Mouse (Mus musculus) left cerebral cortex, adult 11 months (tissue): Measurements from ENCODE around the gene Mmel1.
A peak's percentile ranks its signal among the peaks of the same experiment; 100 is the strongest.

Source experiments
- DNase-seq: peaks from one replicate; pipeline ENCODE4 v3.0.0; 2022; ENCODE audit warnings: low spot score

Mmel1 gene

GRCm38 (mm10) chr4:154869440-154869839 lies at the start of gene Mmel1:
Mmel1 (plus strand) TSS chr4:154869585.
- no peak for DNase-seq

- peak; percentile 27 for DNase-seq
These were observed 43.7 kb upstream of the Mmel1 start for GRCm38 (mm10) chr4:154825662-154826061.

- DNase-seq: no peak
These were observed 43.2 kb upstream of the Mmel1 start for GRCm38 (mm10) chr4:154826224-154826623.

GRCm38 (mm10) chr4:154827181-154827580 lies 42.2 kb upstream of the Mmel1 start:
- no peak for DNase-seq

GRCm38 (mm10) chr4:154827861-154828610 lies 41.3 kb upstream of the Mmel1 start:
- no peak for DNase-seq

GRCm38 (mm10) chr4:154831915-154832573 lies 37.3 kb upstream of the Mmel1 start:
- DNase-seq: no peak

GRCm38 (mm10) chr4:154836183-154836915 lies 33.0 kb upstream of the Mmel1 start:
- DNase-seq: no peak

- no peak for DNase-seq
These were observed 32.2 kb upstream of the Mmel1 start, which contains the start of gene Ttc34 for GRCm38 (mm10) chr4:154837170-154837569. Ttc34 (plus strand) TSS chr4:154837459.

- DNase-seq: no peak
These were observed 30.6 kb upstream of the Mmel1 start for GRCm38 (mm10) chr4:154838741-154839140.

- no peak for DNase-seq
These were observed 30.0 kb upstream of the Mmel1 start for GRCm38 (mm10) chr4:154839406-154839805.

GRCm38 (mm10) chr4:154852696-154853095 lies 16.7 kb upstream of the Mmel1 start:
- DNase-seq: no peak

GRCm38 (mm10) chr4:154853881-154854280 lies 15.5 kb upstream of the Mmel1 start:
- no peak for DNase-seq

GRCm38 (mm10) chr4:154854676-154855345 lies 14.6 kb upstream of the Mmel1 start:
- no peak for DNase-seq

- DNase-seq: peak; percentile 88
These were observed 13.5 kb upstream of the Mmel1 start for GRCm38 (mm10) chr4:154855721-154856479.

- DNase-seq: no peak
These were observed 12.9 kb upstream of the Mmel1 start for GRCm38 (mm10) chr4:154856480-154856837.

- no peak for DNase-seq
These were observed 12.5 kb upstream of the Mmel1 start for GRCm38 (mm10) chr4:154856882-154857281.

- DNase-seq: no peak
These were observed 11.8 kb upstream of the Mmel1 start for GRCm38 (mm10) chr4:154857366-154858240.

- DNase-seq: no peak
These were observed 10.8 kb upstream of the Mmel1 start for GRCm38 (mm10) chr4:154858601-154859000.

GRCm38 (mm10) chr4:154861967-154862366 lies 7.4 kb upstream of the Mmel1 start:
- DNase-seq: no peak

- DNase-seq: no peak
These were observed 5.9 kb upstream of the Mmel1 start for GRCm38 (mm10) chr4:154863436-154863935.
